Mouse (Mus musculus) kidney, postnatal 14 days (tissue): ENCODE measurements at regions not wholly inside any gene's neighbourhood (a gene's known extent, or its start where the extent isn't known, plus 50 kb on each side); places are given as distances from the start of the nearest gene placed in this dataset.

Experiments used
- DNase-seq: peaks from one replicate; pipeline ENCODE4 v3.0.0; 2022; ENCODE audit warnings: mixed read lengths

DNA sequence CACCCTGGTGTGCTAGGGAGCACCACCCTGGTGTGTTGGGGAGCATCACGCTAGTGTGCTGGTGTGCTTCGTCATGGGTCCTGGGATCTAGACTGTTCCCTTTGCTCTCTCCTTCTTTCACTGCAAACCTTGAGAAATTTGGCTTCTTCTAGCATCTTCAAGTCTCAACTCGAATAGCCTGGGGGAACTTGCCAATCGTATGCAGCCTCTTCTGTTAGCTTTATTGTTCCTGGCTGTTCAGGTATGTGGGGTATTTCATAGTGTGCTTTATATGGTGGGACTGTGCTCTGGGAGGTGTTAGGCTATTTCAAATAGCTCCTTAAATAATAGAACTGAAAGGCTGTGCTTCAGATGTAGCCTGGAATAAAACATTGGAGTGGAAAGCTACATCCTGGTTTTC is 135.7 kb upstream of the Pkn2 start:
- no peak for DNase-seq

DNA sequence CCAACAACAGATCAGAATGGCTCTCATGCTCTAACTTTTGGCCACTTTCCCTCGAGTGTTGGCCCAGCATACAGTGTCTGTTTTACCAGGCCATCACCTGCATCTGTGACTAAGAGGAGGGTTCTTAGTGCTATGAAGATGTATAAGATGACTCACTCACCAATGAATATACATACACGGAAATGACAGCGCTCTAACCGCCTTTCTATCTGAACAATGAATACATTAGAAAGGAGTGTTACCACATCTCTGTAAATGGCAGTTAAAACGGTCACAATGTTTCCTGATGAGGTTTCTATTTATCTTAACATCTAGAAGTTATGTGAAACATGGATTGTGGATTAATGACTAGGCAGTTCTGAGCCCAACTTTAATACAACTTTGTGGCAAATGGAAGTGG is 135.0 kb upstream of the Pkn2 start:
- no peak for DNase-seq

DNA sequence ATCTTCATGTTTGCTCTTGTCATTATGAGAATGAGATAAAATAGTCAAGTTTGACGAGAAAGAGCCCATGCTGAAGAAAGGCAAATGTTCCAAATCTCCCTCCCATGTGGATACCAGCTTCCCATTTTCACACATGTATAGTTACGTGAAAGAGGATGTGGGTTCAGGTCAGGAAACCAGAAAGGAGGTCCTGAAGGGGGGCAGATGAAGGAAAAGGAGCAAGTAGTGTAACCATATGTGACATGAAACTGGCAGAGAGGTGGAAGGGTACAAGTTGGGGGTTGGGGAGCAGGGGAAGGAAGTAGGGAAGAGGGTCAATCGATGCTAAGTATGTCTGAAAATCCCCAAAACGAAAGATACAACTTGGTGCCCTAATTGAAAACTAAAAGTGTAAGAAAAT is 132.6 kb upstream of the Pkn2 start:
- no peak for DNase-seq

GRCm38 (mm10) chr3:143007047-143007446 is 125.2 kb upstream of the Pkn2 start:
- DNase-seq, result no peak

- peak; percentile 5 for DNase-seq
These were observed 120.1 kb upstream of the Pkn2 start for GRCm38 (mm10) chr3:143001952-143002351.

DNA sequence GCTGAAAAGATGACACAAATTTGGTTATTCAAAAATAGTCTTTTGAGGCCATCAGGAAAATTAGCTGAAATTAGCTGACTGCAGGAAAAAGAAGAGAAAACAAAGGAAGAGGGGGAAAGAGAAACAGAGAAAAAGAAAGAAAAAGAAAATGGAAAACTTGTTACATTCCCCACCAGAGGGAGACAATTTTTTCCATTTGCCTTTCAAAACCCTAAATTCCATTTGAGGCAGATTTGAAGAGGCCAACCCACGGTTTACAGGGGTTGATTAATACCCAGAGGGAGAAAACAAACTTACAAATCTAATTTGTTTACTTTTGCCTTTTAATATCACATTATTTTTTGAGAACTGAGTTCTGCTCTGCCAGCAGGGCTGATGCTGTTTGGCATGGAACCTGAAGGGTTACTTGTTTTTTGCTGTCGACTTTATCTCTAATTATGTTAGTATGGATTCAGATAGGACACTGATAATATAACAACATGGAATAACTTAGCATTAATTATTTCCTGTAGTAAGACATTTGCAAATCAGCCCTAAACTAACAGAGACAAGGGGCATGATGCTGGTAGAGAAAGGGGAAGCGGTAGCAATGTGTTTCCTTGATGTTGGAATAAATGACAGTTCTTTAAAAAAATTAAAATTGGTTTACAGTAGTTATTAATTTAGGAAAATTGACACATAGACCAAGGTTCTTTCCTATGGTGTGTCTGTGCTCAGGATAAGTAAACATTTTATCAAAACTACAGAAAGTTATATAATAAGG is 114.4 kb upstream of the Pkn2 start:
- DNase-seq, result no peak

DNA sequence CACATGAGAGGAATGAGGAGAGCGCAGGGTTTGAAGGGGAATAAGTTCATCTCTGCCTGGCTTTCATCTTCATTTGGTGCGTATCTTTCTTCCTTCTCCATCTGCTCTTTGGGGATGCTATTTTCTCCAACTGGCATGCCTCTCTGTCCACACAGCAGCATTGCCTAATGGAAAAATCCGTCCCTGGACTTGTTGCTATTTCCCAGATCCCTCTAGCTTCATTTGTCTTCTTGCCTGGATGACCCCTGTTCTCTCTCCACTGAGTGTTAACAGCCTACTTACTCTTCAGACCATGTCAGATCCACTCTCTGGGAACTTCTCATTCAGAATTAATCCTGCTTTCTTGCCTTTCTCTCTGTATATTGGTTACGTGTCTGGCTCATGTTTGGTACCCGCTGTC is 102.7 kb upstream of the Pkn2 start:
- no peak for DNase-seq

DNA sequence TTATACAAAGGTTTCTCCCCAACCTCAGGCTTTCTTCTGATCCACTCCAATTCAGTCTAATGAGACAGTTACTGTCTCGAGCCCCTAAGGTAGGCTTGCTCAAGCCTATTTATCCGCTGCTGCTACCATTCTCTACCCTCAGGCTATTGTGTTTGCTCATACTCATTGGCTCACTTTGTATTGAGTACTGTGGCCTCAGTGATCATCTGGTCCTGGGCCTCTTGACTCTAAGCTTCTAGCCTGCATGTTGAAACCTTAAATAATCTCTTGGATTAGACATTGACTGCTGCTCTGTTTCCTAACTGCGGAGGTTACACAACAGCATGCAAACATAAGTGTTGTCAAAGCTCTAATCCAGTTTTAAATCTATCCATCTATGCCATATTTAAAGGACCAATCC is 99.4 kb upstream of the Pkn2 start:
- no peak for DNase-seq

DNA sequence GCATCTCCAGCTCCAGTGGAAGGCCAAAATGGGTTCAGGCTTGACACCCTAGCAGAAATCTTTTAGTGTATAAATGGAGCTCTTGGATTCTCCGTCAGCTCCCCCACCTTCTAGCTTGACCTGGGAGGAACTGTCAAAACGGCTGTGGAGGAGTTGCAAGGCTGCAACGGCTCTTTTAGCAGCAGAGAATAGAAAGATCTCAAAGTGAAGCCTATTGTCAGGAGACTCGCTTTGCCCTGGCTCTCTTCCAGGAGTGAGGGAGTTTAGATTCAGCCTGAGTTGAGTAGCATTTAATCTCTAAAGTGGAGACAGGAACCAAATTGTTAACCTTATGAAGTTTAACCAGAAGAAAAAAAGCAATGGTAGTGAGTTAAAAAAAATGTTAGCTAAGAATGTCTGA is 97.4 kb upstream of the Pkn2 start:
- peak; percentile 5 for DNase-seq

GRCm38 (mm10) chr3:142976519-142977394 is 95.0 kb upstream of the Pkn2 start:
- no peak for DNase-seq

DNA sequence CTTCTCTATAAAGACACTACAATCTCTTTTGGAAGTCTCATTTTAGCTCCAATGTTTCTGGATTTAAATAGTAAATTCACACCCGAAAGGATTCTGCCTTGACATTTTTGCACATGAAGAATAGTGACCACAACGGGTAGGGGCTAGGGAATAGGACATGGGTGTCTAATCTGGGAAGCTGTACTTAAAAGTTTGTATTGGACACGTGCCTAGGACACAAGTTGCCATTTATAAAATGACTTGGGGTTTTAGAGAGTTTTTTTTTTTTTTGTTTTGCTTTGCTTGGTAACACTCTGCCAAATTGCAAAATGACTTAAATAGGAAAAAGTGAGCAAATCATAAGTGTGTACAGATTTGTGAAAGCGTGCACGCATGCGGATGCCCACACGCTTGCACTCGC is 93.8 kb upstream of the Pkn2 start:
- DNase-seq, result peak; percentile 21

- no peak for DNase-seq
These were observed 87.7 kb upstream of the Pkn2 start for GRCm38 (mm10) chr3:142969501-142969900.

- peak; percentile 13 for DNase-seq
These were observed 83.8 kb upstream of the Pkn2 start for GRCm38 (mm10) chr3:142965604-142966003.

DNA sequence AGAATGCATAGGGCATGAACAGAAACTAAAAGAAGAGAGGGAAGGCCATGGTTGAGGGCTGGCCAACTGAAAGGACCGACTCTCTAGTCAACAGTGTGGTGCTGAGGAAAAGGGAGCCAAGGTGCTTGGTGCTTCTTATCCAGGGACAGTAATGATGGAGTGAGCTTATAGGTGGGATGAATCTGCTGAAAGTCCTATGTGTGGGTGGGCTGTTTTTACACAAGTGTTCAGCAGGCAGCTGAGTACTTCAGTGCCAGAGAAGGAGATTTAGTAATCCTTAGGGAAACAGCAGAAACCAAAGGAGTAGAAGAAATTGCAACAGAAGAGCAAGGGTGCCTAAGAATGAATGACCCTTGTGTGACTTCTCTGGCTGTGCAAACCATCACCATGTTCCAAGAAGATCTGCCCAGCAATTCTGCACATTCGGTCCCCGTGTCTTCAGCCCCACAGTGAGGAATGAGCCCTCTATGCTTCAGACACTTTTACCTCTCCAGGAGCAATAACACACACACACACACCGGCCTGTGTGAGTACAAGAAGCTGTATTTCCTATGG is 82.1 kb upstream of the Pkn2 start:
- DNase-seq, result no peak

DNA sequence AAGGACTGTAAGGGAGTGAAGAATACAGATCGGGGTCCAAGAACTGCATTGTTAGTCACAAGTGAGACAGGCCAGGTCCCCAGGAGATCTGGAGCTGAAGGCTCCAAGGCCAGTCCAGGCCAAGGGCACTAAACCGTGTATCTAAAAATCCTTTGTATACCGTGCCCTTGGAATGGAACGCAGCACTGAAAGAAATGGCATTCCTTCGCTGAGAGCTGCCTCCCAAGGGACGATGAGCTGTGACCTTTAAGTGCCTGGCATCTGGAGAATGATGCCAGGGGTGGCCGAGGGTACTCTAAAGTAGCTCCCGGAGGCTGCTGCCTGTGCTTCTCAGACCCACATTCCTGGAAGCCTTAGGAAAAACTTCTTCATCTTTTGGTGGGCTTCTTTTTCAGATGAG is 76.0 kb upstream of the Pkn2 start:
- no peak for DNase-seq

- DNase-seq, result peak; percentile 70
These were observed 67.0 kb upstream of the Pkn2 start for GRCm38 (mm10) chr3:142948771-142949170.

GRCm38 (mm10) chr3:142941319-142942024 is 59.7 kb upstream of the Pkn2 start:
- peak; percentile 10 for DNase-seq

- DNase-seq, result no peak
These were observed 59.1 kb upstream of the Pkn2 start for GRCm38 (mm10) chr3:142940874-142941273.

GRCm38 (mm10) chr3:142939773-142940172 is 58.0 kb upstream of the Pkn2 start:
- no peak for DNase-seq

DNA sequence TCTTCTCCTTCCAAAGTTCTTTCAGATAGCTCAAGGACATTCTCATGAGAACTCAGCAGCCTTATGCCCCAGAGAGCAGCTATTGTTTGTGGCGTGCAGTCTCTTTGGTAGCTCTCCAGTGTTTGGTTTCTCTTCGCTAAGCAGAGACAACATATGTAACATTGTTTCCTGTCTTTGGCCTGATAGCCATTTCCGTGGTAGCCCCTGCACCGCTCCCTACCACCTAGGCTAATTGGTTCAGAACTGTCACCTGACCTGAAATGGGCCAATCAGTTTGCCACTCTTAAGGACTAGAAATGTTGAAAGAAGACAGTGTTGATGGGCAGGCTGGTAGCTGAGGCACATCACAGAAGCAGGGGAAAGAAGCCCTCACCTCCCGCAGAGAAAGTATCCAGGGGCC is 54.1 kb upstream of the Pkn2 start:
- no peak for DNase-seq

GRCm38 (mm10) chr3:142934326-142934725 is 52.5 kb upstream of the Pkn2 start:
- no peak for DNase-seq

GRCm38 (mm10) chr3:142933684-142934259 is 52.0 kb upstream of the Pkn2 start:
- DNase-seq, result no peak
